Mouse (Mus musculus) urinary bladder, postnatal 10 days (tissue): ENCODE measurements around the gene Slc37a3.
"Not testable (repeated sequence)": the region's sequence is repeated elsewhere in the genome, so short reads cannot be mapped to it uniquely, and the experiment has no call there.

Source experiments
- DNase-seq: peaks from one replicate; pipeline ENCODE4 v3.0.0; 2022; ENCODE audit warnings: low spot score

Slc37a3 gene

GRCm38 (mm10) chr6:39379224-39379623 is 1.7 kb upstream of the Slc37a3 start:
- DNase-seq: no peak

GRCm38 (mm10) chr6:39378161-39378835 is 823 bp upstream of the Slc37a3 start:
- not testable (repeated sequence) for DNase-seq

GRCm38 (mm10) chr6:39376775-39377174 is 700 bp downstream of the Slc37a3 start:
- no peak for DNase-seq

- no peak for DNase-seq
Measured at GRCm38 (mm10) chr6:39373301-39373955, 4.0 kb downstream of the Slc37a3 start.

- DNase-seq: no peak
Measured at GRCm38 (mm10) chr6:39372727-39373126, 4.7 kb downstream of the Slc37a3 start.

- no peak for DNase-seq
Measured at GRCm38 (mm10) chr6:39372042-39372441, 5.4 kb downstream of the Slc37a3 start.

- no peak for DNase-seq
Measured at GRCm38 (mm10) chr6:39369631-39370030, 7.8 kb downstream of the Slc37a3 start.

GRCm38 (mm10) chr6:39362684-39363083 is 14.8 kb downstream of the Slc37a3 start:
- DNase-seq: no peak

GRCm38 (mm10) chr6:39359207-39359606 is 18.3 kb downstream of the Slc37a3 start:
- DNase-seq: not testable (repeated sequence)

- DNase-seq: no peak
Measured at GRCm38 (mm10) chr6:39348946-39349345, 28.5 kb downstream of the Slc37a3 start.

- DNase-seq: no peak
Measured at GRCm38 (mm10) chr6:39347880-39348814, 29.3 kb downstream of the Slc37a3 start.

GRCm38 (mm10) chr6:39346991-39347501 is 30.4 kb downstream of the Slc37a3 start:
- DNase-seq: no peak

- no peak for DNase-seq
Measured at GRCm38 (mm10) chr6:39345430-39345829, 32.0 kb downstream of the Slc37a3 start.

GRCm38 (mm10) chr6:39344020-39344419 is 33.5 kb downstream of the Slc37a3 start:
- DNase-seq: peak; percentile 45

GRCm38 (mm10) chr6:39341798-39342197 is 35.7 kb downstream of the Slc37a3 start:
- DNase-seq: no peak

GRCm38 (mm10) chr6:39338359-39338758 is 39.1 kb downstream of the Slc37a3 start:
- DNase-seq: no peak

GRCm38 (mm10) chr6:39334873-39335272 is 42.6 kb downstream of the Slc37a3 start:
- no peak for DNase-seq

GRCm38 (mm10) chr6:39334224-39334623 is 43.3 kb downstream of the Slc37a3 start:
- DNase-seq: no peak

- no peak for DNase-seq
Measured at GRCm38 (mm10) chr6:39331998-39332700, 45.3 kb downstream of the Slc37a3 start.

- no peak for DNase-seq
Measured at GRCm38 (mm10) chr6:39330981-39331380, 46.5 kb downstream of the Slc37a3 start.

GRCm38 (mm10) chr6:39320286-39320685 is 57.2 kb downstream of the Slc37a3 start:
- DNase-seq: no peak
